Mouse (Mus musculus): ENCODE data around the gene Soga1. TPM values are rescaled to one million over a fixed set of nuclear protein-coding genes. Genes with fewer than 3 reads are reported as not detected.

The Soga1 gene
- total RNA-seq, 4 experiments from 2014 or later: 1.7 to 3.5 (median 2.3) TPM

DNA sequence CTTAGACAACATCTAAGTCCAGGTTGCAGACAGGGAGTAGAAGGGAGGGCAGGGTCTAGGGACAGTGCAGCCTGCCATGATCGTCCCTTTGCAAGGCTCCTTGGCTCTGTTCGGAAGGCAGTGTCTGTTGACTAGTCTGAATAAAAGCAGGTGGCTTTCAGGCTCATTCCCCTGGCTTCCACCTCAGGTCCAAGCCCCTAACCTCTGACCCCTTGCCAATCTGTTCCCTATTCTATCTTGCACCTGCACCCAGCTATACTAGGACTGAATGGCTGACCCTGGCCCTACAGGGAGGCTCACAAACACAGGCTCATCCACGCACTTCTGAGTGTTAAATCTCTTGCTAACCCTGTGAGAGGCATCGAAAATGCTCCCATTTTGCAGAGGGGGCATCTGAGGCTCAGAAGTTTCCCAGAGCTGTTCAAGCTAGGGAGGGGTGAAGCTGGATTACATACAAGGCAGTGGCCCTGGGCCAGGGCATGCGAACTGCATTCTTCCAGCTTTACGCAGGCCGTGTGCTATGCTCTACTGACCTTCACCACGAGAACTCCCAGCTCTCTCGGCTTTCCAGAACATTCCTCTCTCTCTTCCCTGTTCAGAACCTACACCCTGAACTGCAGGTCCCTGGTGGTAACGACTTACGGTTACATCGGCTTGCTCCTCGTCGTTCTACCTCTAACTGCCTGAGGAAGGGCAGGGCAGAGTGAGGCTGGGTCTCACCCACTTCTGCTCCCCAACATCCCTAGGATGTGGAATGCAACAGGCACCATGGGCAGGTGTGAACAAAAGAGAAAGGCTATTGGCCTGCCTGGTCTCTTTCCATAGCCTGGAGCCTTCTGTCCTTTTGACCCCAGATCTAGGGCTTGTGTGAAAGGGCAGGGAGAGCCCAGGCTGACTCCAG lies 13.8 kb downstream of the Soga1 start:
- no peak for DNase-seq (ENCODE audit: low spot score in 2 of 2)

DNA sequence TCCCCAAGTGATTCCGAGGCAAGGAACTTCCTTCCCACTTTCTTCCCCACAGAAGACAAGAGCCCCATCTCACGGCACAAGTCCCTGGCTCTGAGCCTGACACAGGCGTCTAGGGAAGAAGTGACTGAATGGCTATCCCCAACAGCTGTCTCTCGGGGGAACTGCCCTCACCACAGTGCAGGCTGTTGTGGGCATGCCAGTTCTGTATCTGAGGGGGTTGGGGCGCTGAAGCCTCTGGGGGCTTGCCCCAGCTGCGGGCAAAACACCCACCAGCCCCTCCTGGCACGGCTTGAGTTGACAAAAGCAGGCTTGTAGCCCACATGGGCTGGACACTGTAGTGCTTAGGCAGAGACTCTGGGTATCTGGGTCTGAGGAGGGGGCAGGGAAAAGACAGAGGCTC lies 14.9 kb downstream of the Soga1 start:
- no peak for DNase-seq (ENCODE audit: low spot score in 2 of 2)

DNA sequence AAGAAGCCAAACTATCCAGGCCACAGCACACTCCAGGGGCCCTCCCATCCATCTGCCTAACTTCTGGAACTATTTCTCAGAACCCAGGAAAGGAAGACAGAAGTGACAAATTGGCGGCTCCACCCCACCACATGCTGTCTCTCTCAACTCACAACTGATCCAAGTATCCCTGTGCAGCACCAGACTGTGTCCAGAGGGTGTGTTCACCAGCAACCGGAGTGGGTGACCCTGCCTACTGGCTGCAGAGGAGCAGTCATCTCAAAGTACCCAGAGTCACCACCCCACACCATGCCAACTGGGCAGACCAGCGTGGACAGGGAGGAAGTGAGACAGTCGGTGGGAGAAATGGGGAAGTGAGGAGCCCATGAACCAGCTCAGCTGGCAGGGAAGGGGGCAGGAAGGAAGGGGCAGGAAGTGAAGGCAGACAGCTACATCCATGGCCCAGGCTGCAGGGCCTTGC lies 15.8 kb downstream of the Soga1 start:
- DNase-seq (ENCODE audit: low spot score in 2 of 2): no peak

DNA sequence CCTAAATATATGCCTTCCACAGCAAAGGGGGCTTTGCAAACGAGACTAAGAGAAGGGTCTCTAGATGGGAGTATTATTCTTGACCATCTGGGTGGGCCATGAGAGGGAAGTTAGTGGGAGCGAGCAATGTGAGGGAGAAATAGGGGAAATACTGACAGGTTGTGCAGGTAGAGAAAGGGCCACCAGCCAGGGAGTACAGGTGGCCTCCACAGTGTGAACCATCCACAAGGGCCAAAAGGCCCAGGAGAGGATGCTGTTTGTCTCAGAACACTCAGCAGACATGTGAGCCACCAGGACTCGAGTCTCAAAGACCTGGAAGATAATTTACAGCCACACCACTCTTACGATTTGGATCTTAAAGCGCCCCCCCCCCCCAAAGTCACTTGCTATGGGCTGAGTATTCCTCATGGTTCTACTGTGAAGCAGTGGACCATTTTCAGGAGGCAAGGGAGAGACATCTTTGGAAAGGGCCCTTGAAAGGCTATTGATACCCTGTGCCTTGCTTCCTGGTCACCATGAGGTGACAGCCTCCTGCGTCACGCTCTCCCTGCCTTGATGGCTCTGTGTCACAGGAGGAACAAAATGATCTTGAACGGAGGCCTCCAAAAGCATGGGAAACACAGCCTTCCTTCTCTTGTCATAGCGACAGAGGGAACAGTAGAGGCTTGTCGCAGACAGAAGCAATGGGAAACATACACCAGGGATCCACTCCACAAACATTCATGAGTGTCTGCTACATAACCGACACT lies 18.3 kb downstream of the Soga1 start:
- DNase-seq (ENCODE audit: low spot score in 2 of 2): no peak

DNA sequence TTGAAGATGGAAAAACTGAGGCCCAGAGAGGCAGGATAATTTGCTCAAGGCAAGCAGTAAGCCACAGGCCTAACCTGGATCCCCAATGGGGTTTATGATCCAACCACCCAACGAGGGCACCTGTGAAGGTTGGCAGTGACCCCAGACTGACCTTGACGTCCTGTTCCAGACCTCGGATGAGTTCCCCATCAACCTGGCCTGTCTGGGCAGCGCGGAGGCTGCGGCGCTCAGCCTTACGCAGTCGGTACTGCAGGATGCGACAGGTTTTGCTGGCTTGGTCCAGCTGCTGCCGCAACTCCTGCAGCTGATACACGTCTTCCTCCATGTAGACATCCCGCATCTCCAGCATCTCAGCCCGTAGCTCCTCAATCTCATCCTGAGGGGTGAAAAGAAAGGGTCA lies 19.0 kb downstream of the Soga1 start:
- no peak for DNase-seq (ENCODE audit: low spot score in 2 of 2)

DNA sequence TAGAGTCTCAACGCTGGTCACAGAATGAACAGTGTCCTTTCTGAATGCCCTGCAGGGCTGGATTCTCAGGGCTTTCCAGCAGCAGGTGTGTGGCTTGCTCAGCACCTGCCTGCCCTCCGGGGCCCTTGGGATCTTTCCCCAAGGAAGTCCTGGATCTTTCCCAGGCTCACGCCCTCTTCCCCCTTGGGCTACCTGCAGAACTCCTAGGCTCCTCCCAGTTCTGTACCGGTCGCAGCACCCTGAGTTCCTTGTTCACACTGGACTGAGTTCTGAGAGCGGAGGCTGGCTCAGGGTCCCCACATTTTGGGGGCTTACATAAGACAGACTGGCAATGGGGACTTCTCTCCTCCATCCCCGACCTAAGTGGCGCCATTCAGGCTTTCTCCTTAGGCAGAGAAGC lies 19.9 kb downstream of the Soga1 start:
- no peak for DNase-seq (ENCODE audit: low spot score in 2 of 2)

DNA sequence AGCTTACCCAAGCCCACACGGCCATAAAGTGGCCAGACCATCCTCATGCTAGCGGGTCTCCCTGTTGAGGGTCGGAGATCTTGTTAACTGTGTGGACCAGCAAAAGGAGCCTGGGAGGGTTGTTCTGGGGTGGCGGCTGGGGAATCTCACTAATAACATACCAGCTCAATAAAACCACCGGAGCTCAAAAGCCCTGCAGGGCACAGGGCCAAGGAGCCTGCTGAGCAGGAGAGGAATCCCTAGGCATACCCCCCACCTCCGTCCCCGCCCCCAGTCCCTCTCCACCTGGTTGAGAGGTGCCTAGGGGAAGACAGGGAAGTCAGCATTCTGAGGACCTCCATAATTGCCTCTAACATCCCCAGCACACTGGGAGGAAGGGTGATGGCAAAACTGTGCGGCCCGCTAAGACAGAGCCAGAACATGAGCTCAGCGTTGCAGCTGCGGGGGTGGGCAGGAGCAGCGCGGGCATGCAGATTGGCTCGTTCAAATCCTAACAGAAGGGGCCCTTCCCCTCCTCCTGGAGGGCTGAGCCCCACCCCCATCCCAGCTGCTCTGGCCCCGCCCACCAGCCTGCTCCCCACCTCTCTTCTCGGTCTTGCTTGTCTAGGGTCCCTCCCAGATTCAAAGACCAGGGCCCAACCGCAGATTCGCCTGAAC lies 20.6 kb downstream of the Soga1 start:
- peak in 1 of 2 experiments; percentile 42 for DNase-seq (ENCODE audit: low spot score in 2 of 2)

DNA sequence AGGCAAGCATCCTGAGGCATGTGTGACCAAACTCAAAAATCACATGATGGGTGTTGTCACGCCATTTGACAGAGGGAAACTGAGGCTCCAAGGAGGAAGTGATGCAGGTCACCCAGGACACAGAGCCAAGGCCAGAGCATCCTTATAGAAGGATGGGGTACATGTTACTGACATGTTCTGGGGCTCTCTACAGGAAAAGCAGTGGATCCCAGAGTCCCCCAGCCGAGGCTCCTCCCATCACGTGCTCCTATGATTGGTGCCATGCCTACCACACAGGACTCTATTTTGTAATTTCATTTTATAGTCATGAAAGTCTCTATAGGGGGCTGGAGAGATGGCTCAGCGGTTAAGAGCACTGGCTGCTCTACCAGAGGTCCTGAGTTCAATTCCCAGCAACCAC lies 21.3 kb downstream of the Soga1 start:
- DNase-seq (ENCODE audit: low spot score in 2 of 2): no peak

DNA sequence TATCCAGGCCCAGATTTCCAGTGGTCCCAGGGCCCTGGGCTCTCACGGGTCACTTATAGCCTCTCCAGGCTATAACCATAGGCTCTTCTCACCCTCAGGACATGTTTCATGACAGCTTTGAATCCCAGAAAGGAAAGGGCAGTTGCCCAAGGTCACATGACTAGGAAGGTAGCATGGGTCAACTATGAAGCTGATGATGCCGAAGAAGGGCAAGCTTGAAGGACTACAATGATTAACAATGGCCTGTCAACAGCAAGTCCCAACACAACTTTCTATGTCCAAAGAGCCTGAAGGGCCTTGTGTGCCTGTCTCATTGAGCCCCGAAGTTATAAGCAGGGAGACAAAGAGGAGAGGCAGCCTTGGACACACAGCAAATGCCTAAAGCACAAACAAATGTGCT lies 21.9 kb downstream of the Soga1 start:
- DNase-seq (ENCODE audit: low spot score in 2 of 2): no peak

DNA sequence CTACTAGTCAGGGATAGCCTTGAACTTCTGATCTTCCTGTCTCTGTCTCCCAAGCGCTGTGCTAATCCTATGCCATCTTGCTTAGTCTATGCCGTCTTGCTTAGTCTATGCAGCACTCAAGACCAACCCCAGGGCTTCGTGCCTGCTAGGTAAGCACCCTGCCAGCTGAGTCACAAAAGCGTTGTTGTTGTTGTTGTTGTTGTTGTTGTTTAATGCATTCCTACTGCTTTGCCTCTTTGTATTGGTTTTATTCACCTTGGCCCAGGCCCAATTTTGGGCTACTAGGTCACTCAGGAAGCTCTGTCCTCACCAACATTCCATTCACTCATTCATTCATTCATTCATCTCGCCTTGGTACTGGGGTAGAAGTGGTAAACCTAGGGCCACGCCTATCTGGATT lies 23.3 kb downstream of the Soga1 start:
- no peak for DNase-seq (ENCODE audit: low spot score in 2 of 2)

DNA sequence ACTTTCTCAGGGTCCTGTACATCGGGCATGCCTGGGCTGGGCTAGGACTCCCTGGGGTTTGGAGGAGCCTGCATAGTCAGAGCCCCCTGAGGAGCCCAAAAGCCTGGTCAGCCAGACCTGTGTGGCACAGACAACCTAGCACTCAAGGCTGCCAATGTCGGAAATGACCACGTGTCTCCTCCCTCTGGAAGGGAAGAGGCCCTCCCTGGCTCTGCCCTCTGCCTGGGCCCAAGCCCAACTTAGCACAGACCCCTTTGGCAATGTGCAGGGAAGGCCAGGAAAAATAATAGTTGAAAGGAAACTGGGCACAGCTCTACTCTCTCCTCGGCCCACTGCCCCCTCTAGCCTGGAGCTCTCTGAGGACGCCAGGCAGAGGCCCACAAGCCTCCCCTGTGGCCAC lies 24.2 kb downstream of the Soga1 start:
- no peak for DNase-seq (ENCODE audit: low spot score in 2 of 2)

DNA sequence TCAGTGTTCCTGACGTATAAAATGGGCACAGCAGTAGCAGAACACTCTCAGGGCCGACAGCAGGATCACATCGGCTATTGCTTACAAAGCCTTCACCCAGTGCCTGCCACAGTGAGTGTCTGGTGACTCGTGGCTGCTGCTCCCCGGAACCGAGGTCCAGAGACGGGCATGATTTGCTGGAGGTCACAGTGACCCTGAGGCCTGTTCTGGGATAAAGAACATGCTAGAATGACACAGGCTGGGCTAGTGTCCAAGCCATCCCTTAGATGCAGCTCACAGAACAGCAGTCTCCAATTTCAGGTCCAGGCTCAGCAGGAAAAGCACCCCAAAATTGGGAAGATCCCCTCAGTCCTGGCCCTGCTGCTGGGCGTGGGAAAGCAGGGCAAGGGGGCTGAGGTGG lies 24.8 kb downstream of the Soga1 start:
- DNase-seq (ENCODE audit: low spot score in 2 of 2): no peak

DNA sequence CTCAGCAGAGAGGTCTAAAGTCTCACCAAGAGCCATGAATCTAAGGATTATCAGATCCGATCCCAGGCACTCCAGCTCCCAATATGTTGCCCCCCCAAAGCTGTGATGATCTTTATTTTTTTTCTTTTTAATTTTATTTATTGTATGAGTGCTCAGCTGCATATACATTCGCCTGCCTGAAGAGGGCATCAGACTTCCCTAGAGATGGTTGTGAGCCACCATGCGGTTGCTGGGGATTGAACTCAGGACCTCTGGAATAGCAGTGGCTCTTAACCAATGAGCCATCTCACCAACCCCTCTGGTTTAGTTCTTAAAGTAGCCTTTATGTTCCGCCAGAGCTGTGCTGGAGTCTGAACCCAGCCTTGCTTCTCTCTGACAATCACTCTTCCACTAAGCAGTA lies 25.3 kb downstream of the Soga1 start:
- DNase-seq (ENCODE audit: low spot score in 2 of 2): no peak

DNA sequence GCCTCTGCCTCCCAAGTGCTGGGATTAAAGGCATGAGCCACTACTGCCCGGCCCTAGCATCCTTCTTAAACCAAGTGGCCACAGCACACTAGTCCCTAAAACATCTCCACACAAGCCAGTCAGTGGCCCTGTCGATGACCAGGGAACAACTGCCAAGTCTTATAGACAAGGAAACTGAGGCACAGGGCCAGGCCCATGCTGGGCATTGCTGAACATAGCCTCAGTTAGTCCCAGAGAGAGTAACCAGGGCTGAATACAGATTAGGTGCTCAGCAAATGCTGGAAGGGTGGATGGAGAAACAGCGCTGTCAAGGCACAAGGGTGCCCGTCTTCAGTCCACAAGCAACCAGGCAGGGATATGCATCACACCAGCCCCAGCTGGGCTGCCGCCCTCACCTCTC lies 25.9 kb downstream of the Soga1 start:
- no peak for DNase-seq (ENCODE audit: low spot score in 2 of 2)

DNA sequence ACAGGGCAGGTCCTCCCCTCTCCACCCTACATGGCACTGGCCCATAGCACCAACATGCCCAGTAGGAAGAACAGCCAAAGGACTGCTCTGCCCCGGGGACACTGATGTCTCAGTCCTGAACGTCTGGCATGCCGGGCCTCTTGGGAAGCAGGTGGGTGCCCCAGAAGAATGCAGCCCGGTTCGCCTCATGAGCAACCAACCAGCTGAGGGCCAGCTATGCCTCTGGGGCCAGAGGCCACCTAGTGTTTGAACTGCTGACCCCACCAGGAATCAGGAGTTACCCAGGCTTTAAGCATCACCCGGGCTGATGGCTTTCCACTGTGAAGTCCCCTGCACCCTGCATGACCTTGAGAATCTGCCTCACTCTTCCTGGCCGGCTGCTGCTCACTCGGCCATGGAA lies 26.6 kb downstream of the Soga1 start:
- DNase-seq (ENCODE audit: low spot score in 2 of 2): no peak

DNA sequence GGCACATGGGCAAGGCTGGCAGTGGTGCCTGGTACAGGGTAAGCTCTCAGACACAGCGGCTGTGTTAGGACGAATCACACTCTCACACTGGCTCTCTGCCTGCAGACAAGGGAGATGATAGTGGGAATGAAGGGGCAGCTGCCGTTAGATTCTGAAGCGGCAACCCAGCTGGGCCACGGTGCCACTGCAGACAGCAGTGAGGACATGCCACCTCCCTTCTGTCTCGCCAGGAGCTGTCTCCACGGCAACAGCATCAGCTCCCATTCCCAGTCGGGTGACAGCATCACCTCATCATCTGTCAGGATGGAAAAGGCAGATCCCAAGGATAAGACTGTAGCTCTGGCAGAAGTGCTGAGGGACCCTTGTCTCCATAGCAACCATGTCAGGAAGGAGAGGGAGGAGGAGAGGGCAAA lies 29.2 kb downstream of the Soga1 start:
- DNase-seq (ENCODE audit: low spot score in 2 of 2): no peak

DNA sequence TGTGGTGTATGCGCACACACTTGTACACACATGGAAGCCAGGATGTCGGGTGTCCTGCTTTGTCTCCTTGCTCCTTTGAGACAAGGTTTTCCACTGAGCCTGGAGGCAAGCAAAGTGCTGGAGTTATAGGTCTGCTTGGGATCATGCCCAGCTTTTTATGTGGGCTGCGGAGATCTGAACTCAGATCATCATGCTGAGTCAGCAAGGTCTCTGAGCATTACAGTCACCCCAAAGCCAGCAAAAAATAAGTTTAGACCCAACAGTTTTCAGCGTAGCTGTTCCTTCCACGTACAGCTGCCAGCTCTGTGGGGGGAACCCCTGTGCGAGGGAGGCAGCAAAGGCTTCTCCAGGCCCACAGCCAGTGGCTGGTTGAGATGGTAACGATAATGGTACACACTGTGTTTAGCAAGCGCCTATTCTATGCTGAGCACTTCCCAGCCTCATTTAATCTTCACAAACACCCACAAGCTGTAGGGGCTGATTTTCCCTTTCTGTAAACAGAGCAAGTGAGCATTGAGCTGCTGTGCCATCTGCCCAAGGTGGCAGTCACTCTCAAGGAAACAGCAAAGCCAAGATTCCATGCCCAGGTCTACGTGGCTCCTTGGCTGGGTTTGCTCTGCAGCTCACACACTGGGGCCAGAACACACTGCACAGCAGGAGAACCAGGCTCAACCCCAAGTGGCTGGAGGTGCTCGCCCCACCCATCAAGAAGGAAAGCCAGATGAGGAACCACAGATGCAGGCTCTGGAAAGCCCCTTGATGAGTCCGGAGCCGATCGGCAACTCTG lies 30.5 kb downstream of the Soga1 start:
- DNase-seq (ENCODE audit: low spot score in 2 of 2): no peak

DNA sequence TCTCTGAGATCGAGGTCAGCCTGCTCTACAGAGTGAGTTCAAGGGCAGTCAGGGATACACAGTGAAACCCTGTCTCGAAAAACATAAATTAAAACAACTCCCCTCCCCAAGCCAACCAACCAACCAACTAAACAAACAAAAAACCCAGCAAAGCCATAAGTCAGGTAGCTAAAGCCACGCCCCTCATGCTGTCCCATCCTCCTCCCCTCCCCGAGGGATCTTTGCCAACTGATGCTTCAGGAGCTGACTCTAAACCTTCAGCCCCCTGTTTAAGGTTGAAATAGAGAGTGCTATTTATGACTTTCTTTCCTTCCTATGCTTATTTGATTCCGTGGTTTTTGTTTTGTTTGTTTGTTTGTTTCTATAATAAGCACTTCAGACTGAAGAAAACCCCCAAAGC lies 32.1 kb downstream of the Soga1 start:
- DNase-seq (ENCODE audit: low spot score in 2 of 2): no peak

DNA sequence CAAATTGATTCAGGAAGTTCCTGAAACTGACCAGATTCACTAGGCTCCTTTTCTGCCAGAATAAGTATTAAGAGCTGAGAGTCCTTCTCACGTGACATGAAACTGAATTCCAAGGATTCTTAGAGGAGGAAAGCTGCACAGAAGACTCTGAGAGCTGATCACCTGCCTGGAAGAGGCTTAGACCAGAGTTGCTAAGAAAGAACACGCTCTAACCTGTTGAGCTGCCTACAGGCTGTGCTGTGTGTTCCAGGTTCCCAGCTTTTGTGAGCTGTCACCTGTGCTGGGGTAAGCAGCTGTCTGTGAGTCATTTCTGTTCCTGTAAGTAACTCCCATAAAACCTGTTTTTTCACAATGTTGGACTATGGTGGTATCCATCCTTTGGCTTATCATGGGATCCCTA lies 33.1 kb downstream of the Soga1 start:
- no peak for DNase-seq (ENCODE audit: low spot score in 2 of 2)

DNA sequence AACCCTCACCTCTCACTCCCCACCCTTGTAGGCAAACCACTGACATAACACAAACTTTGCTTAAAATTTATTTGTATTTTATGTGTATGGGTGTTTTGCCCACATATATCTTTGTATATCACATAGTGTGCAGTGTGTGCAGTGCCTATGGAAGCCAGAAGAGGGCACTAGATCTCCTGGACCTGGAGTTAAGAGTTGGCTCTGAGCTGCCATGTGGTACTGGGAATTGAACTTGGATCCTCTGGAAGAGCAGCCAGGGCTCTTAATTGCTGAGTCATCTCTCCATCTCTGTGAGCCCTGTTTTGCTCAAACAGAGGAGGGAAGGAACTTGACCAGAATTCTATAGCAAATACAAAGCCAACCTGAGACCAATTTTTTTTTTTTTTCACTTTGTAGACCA lies 35.1 kb downstream of the Soga1 start:
- no peak for DNase-seq (ENCODE audit: low spot score in 2 of 2)

DNA sequence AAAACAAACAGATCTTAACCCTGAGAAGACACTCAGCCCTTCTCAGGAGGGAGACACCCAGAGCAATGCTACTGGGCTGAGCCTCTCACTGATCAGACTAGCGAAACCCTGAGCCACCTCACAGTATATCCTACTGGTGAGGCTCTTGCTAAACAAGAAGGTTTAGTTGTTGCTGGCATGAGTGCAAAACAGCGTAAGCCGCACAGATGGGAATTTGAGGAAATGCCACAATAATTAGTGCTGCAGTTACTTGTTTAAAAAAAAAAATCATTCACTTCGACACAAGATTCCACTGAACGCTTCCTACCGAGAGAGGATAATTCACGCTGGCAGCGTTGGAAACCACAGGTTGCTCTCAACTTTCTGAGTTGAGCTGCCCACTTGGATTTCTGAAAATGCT lies 35.5 kb downstream of the Soga1 start:
- no peak for DNase-seq (ENCODE audit: low spot score in 2 of 2)
